Mouse (Mus musculus): ENCODE results near the gene Baz2b. TPM values are rescaled to one million over a fixed set of nuclear protein-coding genes. Genes with fewer than 3 reads are reported as not detected.

Gene Baz2b
- polyA plus RNA-seq, 1 experiment from 2014 or later, result 47.0 TPM

- H3K4me2 ChIP-seq, result no peak overlapping the region
- H3K4me3 ChIP-seq, result no peak overlapping the region
- H3K36me3 ChIP-seq, result peaks cover 16% of the 10 kb centered on the region
- no peaks in the 10 kb centered on the region for H3K4me1 ChIP-seq
- WGBS, result 85% methylated on average over 7 of the region's 7 CpGs
- no peaks in the 10 kb centered on the region for H3K9me3 ChIP-seq
- H3K27ac ChIP-seq, result no peak overlapping the region
- no peak for ATAC-seq (ENCODE audit: insufficient number of reproducible peaks, low FRiP score, low TSS enrichment, low read depth)
- H3K9ac ChIP-seq, result no peak overlapping the region
- no peaks in the 10 kb centered on the region for H3K27me3 ChIP-seq
These were observed 253.7 kb downstream of the Baz2b start for GRCm38 (mm10) chr2:59955916-59956315.

GRCm38 (mm10) chr2:59954791-59955190, 254.8 kb downstream of the Baz2b start:
- H3K4me1 ChIP-seq, result no peaks in the 10 kb centered on the region

GRCm38 (mm10) chr2:59952286-59953014, 257.2 kb downstream of the Baz2b start:
- WGBS, result 85% methylated on average over 13 of the region's 13 CpGs
- Histone ChIP-seq H3K36me3 (peaks cover 16% of the 10 kb centered on the region), H3K27ac (no peak overlapping the region), H3K4me1 (no peaks in the 10 kb centered on the region), H3K9me3 (no peaks in the 10 kb centered on the region), H3K4me2 (no peak overlapping the region), H3K9ac (no peak overlapping the region), H3K4me3 (no peak overlapping the region), H3K27me3 (no peaks in the 10 kb centered on the region)
- ATAC-seq (ENCODE audit: insufficient number of reproducible peaks, low FRiP score, low TSS enrichment, low read depth), result no peak

More at GRCm38 (mm10) chr2:59954791-59955190, 254.8 kb downstream of the Baz2b start:
- Histone ChIP-seq H3K4me2 (no peak overlapping the region), H3K4me3 (no peak overlapping the region), H3K27me3 (no peaks in the 10 kb centered on the region), H3K27ac (no peak overlapping the region), H3K36me3 (peaks cover 15% of the 10 kb centered on the region), H3K9me3 (no peaks in the 10 kb centered on the region), H3K9ac (no peak overlapping the region)
- no peak for ATAC-seq (ENCODE audit: insufficient number of reproducible peaks, low FRiP score, low TSS enrichment, low read depth)
- 68% methylated on average over 3 of the region's 3 CpGs for WGBS

DNA sequence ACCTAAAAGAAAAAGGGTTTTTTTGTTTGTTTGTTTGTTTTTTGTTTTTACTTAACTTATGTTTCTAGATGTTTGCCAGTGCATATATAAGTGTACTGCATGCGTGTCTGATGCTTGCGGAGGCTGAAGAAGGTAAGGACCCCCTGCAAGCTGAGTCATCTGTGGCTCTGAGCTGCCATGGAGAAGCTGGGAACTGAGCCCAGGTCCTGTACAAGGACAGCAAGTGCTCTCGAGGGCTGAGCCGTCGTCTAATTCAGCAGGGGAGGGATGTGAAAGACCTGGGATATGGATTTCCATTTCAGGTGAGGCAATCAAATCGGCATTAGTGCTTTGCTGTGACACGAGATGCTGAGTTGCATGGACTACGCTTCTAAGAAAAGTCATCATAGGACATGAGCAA, 257.9 kb downstream of the Baz2b start:
- Histone ChIP-seq H3K9me3 (no peaks in the 10 kb centered on the region), H3K4me2 (no peak overlapping the region), H3K9ac (no peak overlapping the region), H3K36me3 (peaks cover 14% of the 10 kb centered on the region), H3K27me3 (no peaks in the 10 kb centered on the region), H3K4me3 (no peak overlapping the region), H3K27ac (no peak overlapping the region), H3K4me1 (no peaks in the 10 kb centered on the region)
- 88% methylated on average over 8 of the region's 8 CpGs for WGBS
- no peak for ATAC-seq (ENCODE audit: insufficient number of reproducible peaks, low FRiP score, low TSS enrichment, low read depth)

DNA sequence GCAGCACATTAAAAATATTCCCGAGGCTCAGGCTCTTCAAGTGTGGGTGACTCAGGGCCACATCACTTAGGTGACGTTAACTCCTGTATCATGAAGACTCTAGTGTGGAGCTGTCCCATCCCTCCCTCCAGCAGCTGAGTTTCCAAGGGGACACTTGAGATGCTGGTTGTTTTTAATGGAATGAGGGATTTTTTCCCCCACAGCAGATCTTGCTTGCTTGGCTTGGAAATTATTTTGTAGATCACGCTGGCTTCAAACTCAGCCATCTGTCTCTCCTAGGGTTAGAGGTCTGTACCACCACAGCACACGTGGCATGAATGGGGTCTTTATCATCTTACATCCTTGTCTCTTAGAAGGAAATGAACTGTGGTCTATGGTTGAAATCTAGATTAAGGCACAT, 258.5 kb downstream of the Baz2b start:
- no peak overlapping the region for H3K4me3 ChIP-seq
- H3K4me2 ChIP-seq, result no peak overlapping the region
- H3K36me3 ChIP-seq, result peaks cover 14% of the 10 kb centered on the region
- no peaks in the 10 kb centered on the region for H3K4me1 ChIP-seq
- H3K27ac ChIP-seq, result no peak overlapping the region
- 77% methylated on average over 4 of the region's 4 CpGs for WGBS
- no peak overlapping the region for H3K9ac ChIP-seq
- H3K9me3 ChIP-seq, result no peaks in the 10 kb centered on the region
- H3K27me3 ChIP-seq, result no peaks in the 10 kb centered on the region
- no peak for ATAC-seq (ENCODE audit: insufficient number of reproducible peaks, low FRiP score, low TSS enrichment, low read depth)

- 18% methylated on average over 9 of the region's 9 CpGs for WGBS
- no peaks in the 10 kb centered on the region for H3K27me3 ChIP-seq
These were observed 273.3 kb downstream of the Baz2b start for GRCm38 (mm10) chr2:59936296-59936695.

GRCm38 (mm10) chr2:59933129-59933528, 276.5 kb downstream of the Baz2b start:
- H3K4me3 ChIP-seq, result no peak overlapping the region
- 0 out of 2 replicates have a peak, but pooled peaks cover 2% of the 10 kb centered on the region for H3K36me3 ChIP-seq
- ATAC-seq (ENCODE audit: insufficient number of reproducible peaks, low FRiP score, low TSS enrichment, low read depth), result no peak
- H3K27me3 ChIP-seq, result no peaks in the 10 kb centered on the region
- H3K9ac ChIP-seq, result no peak overlapping the region
- WGBS, result 88% methylated on average over 3 of the region's 3 CpGs
- no peak overlapping the region for H3K4me2 ChIP-seq
- no peak overlapping the region for H3K27ac ChIP-seq
- H3K4me1 ChIP-seq, result 0 out of 2 replicates have a peak, but pooled peaks cover 5% of the 10 kb centered on the region
- no peaks in the 10 kb centered on the region for H3K9me3 ChIP-seq

More at GRCm38 (mm10) chr2:59936296-59936695, 273.3 kb downstream of the Baz2b start:
- 0 out of 2 replicates have a peak, but pooled peaks cover 5% of the 10 kb centered on the region for H3K4me1 ChIP-seq
- no peak for ATAC-seq (ENCODE audit: insufficient number of reproducible peaks, low FRiP score, low TSS enrichment, low read depth)
- H3K4me2 ChIP-seq, result no peak overlapping the region
- no peak overlapping the region for H3K27ac ChIP-seq
- H3K4me3 ChIP-seq, result no peak overlapping the region
- no peaks in the 10 kb centered on the region for H3K9me3 ChIP-seq
- H3K36me3 ChIP-seq, result peaks cover 3% of the 10 kb centered on the region
- no peak overlapping the region for H3K9ac ChIP-seq

DNA sequence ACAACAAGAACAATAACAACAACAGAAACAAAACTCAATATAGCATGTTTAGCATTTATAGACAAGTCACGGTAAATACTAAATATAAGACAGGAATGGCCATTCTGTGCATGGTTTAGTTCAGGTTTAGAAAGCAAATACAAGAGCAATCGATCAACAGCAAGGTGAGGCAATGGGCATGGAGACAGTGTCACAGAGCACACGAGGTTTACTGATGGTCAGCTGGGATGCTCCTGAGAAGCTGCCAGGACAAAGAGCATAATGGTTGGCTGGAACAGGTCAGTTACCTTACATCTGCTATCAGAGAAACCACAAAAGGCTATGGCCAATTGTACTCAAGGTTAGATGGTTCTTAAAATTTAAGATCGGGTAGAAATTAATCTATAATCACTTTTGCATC, 277.4 kb downstream of the Baz2b start:
- Histone ChIP-seq H3K36me3 (0 out of 2 replicates have a peak, but pooled peaks cover 7% of the 10 kb centered on the region), H3K4me3 (no peak overlapping the region), H3K9me3 (no peaks in the 10 kb centered on the region), H3K27ac (no peak overlapping the region), H3K4me1 (0 out of 2 replicates have a peak, but pooled peaks cover 5% of the 10 kb centered on the region), H3K9ac (no peak overlapping the region), H3K4me2 (no peak overlapping the region), H3K27me3 (no peaks in the 10 kb centered on the region)
- ATAC-seq (ENCODE audit: insufficient number of reproducible peaks, low FRiP score, low TSS enrichment, low read depth), result no peak
- 90% methylated on average over 4 of the region's 4 CpGs for WGBS

- no peaks in the 10 kb centered on the region for H3K27me3 ChIP-seq
- ATAC-seq (ENCODE audit: insufficient number of reproducible peaks, low FRiP score, low TSS enrichment, low read depth), result no peak
- H3K36me3 ChIP-seq, result peaks cover 55% of the 10 kb centered on the region
- H3K4me1 ChIP-seq, result no peaks in the 10 kb centered on the region
- H3K4me2 ChIP-seq, result no peak overlapping the region
- H3K9ac ChIP-seq, result no peak overlapping the region
- WGBS, result 88% methylated on average over 11 of the region's 11 CpGs
- H3K27ac ChIP-seq, result no peak overlapping the region
- no peaks in the 10 kb centered on the region for H3K9me3 ChIP-seq
- no peak overlapping the region for H3K4me3 ChIP-seq
These were observed 296.0 kb downstream of the Baz2b start for GRCm38 (mm10) chr2:59913610-59914009.

GRCm38 (mm10) chr2:59908048-59908447, 301.6 kb downstream of the Baz2b start:
- Histone ChIP-seq H3K9ac (no peak overlapping the region), H3K4me3 (no peak overlapping the region), H3K27ac (no peak overlapping the region), H3K27me3 (no peaks in the 10 kb centered on the region), H3K4me2 (no peak overlapping the region), H3K36me3 (peaks cover 44% of the 10 kb centered on the region), H3K9me3 (no peaks in the 10 kb centered on the region), H3K4me1 (no peaks in the 10 kb centered on the region)
- no peak for ATAC-seq (ENCODE audit: insufficient number of reproducible peaks, low FRiP score, low TSS enrichment, low read depth)
- WGBS, result 90% methylated on average over 9 of the region's 9 CpGs

GRCm38 (mm10) chr2:59904007-59904406, 305.6 kb downstream of the Baz2b start:
- WGBS, result 86% methylated on average over 7 of the region's 7 CpGs
- no peak for ATAC-seq (ENCODE audit: insufficient number of reproducible peaks, low FRiP score, low TSS enrichment, low read depth)
- no peak overlapping the region for H3K27ac ChIP-seq
- no peak overlapping the region for H3K9ac ChIP-seq
- no peaks in the 10 kb centered on the region for H3K27me3 ChIP-seq
- H3K4me1 ChIP-seq, result no peaks in the 10 kb centered on the region
- no peak overlapping the region for H3K4me3 ChIP-seq
- no peaks in the 10 kb centered on the region for H3K9me3 ChIP-seq
- H3K36me3 ChIP-seq, result peaks cover 39% of the 10 kb centered on the region
- no peak overlapping the region for H3K4me2 ChIP-seq

DNA sequence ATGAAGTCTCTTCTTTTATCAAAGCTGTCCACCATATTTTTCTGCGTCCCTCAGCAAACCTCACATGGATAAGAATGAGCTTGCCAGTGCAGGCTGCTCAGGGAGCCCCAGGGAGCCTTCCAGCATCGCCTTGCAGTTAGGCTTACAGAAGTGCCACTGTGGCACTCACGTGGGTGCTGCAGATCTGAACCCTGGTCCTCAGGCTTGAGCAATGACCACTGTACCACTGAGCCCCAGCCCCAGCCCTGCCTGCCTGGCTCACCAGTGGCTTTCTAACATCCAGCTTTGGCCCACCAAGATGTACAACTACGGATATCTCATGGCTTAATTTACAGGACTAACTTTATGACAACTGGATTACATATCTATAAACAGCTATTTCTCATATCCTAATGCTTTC, 311.0 kb downstream of the Baz2b start:
- 85% methylated on average over 4 of the region's 4 CpGs for WGBS
- Histone ChIP-seq H3K9me3 (no peaks in the 10 kb centered on the region), H3K4me2 (no peak overlapping the region), H3K36me3 (peaks cover 20% of the 10 kb centered on the region), H3K27ac (no peak overlapping the region), H3K4me1 (peaks cover 12% of the 10 kb centered on the region), H3K4me3 (no peak overlapping the region), H3K9ac (no peak overlapping the region), H3K27me3 (no peaks in the 10 kb centered on the region)
- no peak for ATAC-seq (ENCODE audit: insufficient number of reproducible peaks, low FRiP score, low TSS enrichment, low read depth)

Data from limb, embryonic 15.5 days (tissue).